ENCODE assay signal across 8 mouse cellular contexts in genomic region chrX:50590673-50591341, GRCm38 (mm10).
DNase-seq lines count a peak whose midpoint lies in the region; ATAC-seq and TF ChIP-seq lines count a peak whose summit lies in the region.

No protein-coding gene starts in this region.

- H3K4me2 ChIP-seq in forebrain, embryonic 13.5 days: 0 out of 2 replicates have a peak overlapping the region, but pooled peaks have one; percentile 4
- H3K4me2 ChIP-seq in hindbrain, postnatal 0 days (ENCODE audit: low read depth, low read length): peak overlapping the region; percentile 25; the same call in 1 of the 2 replicates

- H3K4me1 ChIP-seq in heart, adult 2 months (ENCODE audit: control insufficient read depth, insufficient read depth, low read length): no peaks in the 10 kb centered on the region
- peaks cover 0 to 6% of the 10 kb centered on the region in 2 experiments; a peak in 2 of 4 replicates for H3K4me1 ChIP-seq in MEL (ENCODE audit: control insufficient read depth in 1 of 2, insufficient read depth in 2 of 2, low read length in 2 of 2)
- no peaks in the 10 kb centered on the region for H3K4me1 ChIP-seq in forebrain, embryonic 13.5 days
- H3K4me1 ChIP-seq in hindbrain, postnatal 0 days (ENCODE audit: insufficient read depth, low read length): no peaks in the 10 kb centered on the region
- H3K4me1 ChIP-seq in midbrain, embryonic 10.5 days: no peaks in the 10 kb centered on the region

- H3K27ac ChIP-seq in heart, adult 2 months: peak overlapping the region; percentile 61
- no peak overlapping the region for H3K27ac ChIP-seq in MEL (ENCODE audit: control insufficient read depth, low read depth, low read length)
- H3K27ac ChIP-seq in forebrain, embryonic 13.5 days: no peak overlapping the region
- no peak overlapping the region for H3K27ac ChIP-seq in hindbrain, postnatal 0 days
- peak overlapping the region; percentile 73; the same call in 1 of the 2 replicates for H3K27ac ChIP-seq in midbrain, embryonic 10.5 days (replicated peaks)

- TF ChIP-seq RAD21 in MEL (IDR thresholded peaks at IDR 0.05; ENCODE audit: low read depth, low read length): no peak; the same call in none of the 2 replicates

- TF ChIP-seq EP300 in heart, adult 2 months (IDR thresholded peaks at IDR 0.05; ENCODE audit: insufficient read depth, low read depth, low read length): no peak
- TF ChIP-seq EP300 in MEL (IDR thresholded peaks at IDR 0.05; ENCODE audit: low read depth in 1 of 2, low read length in 2 of 2): no peak

- intact Hi-C loops in heart, adult 2 months (cut with DNase I): no loop called here

- H3K79me2 ChIP-seq in heart, adult 2 months (replicated peaks; ENCODE audit: control insufficient read depth, insufficient read depth, low read length): no peaks in the 10 kb centered on the region
- no peaks in the 10 kb centered on the region for H3K79me2 ChIP-seq in MEL (ENCODE audit: control insufficient read depth, insufficient read depth, low read length, poor library complexity)

- ATAC-seq in forebrain, embryonic 13.5 days: no peak
- ATAC-seq in hindbrain, postnatal 0 days: peak; percentile 53; the same call in 1 of the 2 replicates

- H3K9ac ChIP-seq in heart, adult 2 months (ENCODE audit: low read depth, low read length): no peak overlapping the region
- H3K9ac ChIP-seq in MEL (ENCODE audit: control insufficient read depth, low read depth, low read length, poor library complexity, severe bottlenecking): no peak overlapping the region
- H3K9ac ChIP-seq in forebrain, embryonic 13.5 days: no peak overlapping the region
- no peak overlapping the region for H3K9ac ChIP-seq in hindbrain, postnatal 0 days (replicated peaks; ENCODE audit: low read length)

- TF ChIP-seq CTCF in heart, adult 2 months (IDR thresholded peaks at IDR 0.05): peak; percentile 65
- TF ChIP-seq CTCF in MEL (IDR thresholded peaks at IDR 0.05 in 2 of 3, conservative IDR thresholded peaks at IDR 0.05 in 1 of 3; ENCODE audit: control insufficient read depth in 1 of 3, insufficient read depth in 1 of 3, low read depth in 2 of 3, low read length in 3 of 3, poor library complexity in 1 of 3, severe bottlenecking in 1 of 3): no peak
- TF ChIP-seq CTCF in hindbrain, postnatal 0 days (IDR thresholded peaks at IDR 0.05; ENCODE audit: low read depth): peak; percentile 62

- H3K36me3 ChIP-seq in heart, adult 2 months (ENCODE audit: control insufficient read depth, insufficient read depth, low read length): no peaks in the 10 kb centered on the region
- peaks cover 0 to 5% of the 10 kb centered on the region in 2 experiments; a peak in 3 of 4 replicates for H3K36me3 ChIP-seq in MEL (ENCODE audit: control insufficient read depth in 1 of 2, insufficient read depth in 2 of 2, low read length in 2 of 2)
- H3K36me3 ChIP-seq in forebrain, embryonic 13.5 days (ENCODE audit: poor library complexity, severe bottlenecking): peaks cover 19% of the 10 kb centered on the region
- H3K36me3 ChIP-seq in hindbrain, postnatal 0 days (ENCODE audit: insufficient read depth, low read length): no peaks in the 10 kb centered on the region
- peaks cover 47% of the 10 kb centered on the region for H3K36me3 ChIP-seq in midbrain, embryonic 10.5 days

- TF ChIP-seq POLR2A in heart, adult 2 months (IDR thresholded peaks at IDR 0.05; ENCODE audit: insufficient read depth, low read depth, low read length): no peak
- TF ChIP-seq POLR2A in MEL (IDR thresholded peaks at IDR 0.05; ENCODE audit: control insufficient read depth in 1 of 2, insufficient read depth in 1 of 2, low read depth in 1 of 2, low read length in 2 of 2, poor library complexity in 1 of 2): no peak

- DNase-seq in heart, adult 2 months: peak in 1 of 2 experiments; percentile 81
- no peak for DNase-seq in heart, adult 8-10 months (ENCODE audit: low spot score)
- DNase-seq in MEL (ENCODE audit: low read depth, low spot score): peak; percentile 10
- peak; percentile 77 for DNase-seq in hindbrain, postnatal 0 days (ENCODE audit: low spot score)
- peak; percentile 39 for DNase-seq in midbrain, embryonic 10.5 days (ENCODE audit: low spot score)
- no peak for DNase-seq in left cerebral cortex, adult 11 months (ENCODE audit: low spot score)
- no peak for DNase-seq in right cerebral cortex, postnatal 4 days

- H3K9me3 ChIP-seq in MEL (replicated peaks; ENCODE audit: insufficient read depth, low read length): no peaks in the 10 kb centered on the region
- H3K9me3 ChIP-seq in forebrain, embryonic 13.5 days (replicated peaks): no peaks in the 10 kb centered on the region
- no peaks in the 10 kb centered on the region for H3K9me3 ChIP-seq in hindbrain, postnatal 0 days (ENCODE audit: low read length)
- no peaks in the 10 kb centered on the region for H3K9me3 ChIP-seq in midbrain, embryonic 10.5 days (replicated peaks)

- peak overlapping the region; percentile 39; the same call in 1 of the 2 replicates for H3K4me3 ChIP-seq in heart, adult 2 months
- H3K4me3 ChIP-seq in MEL (ENCODE audit: control insufficient read depth in 1 of 2, insufficient read depth in 1 of 2, low read depth in 2 of 2, low read length in 2 of 2): no peak overlapping the region
- no peak overlapping the region for H3K4me3 ChIP-seq in forebrain, embryonic 13.5 days
- H3K4me3 ChIP-seq in hindbrain, postnatal 0 days (ENCODE audit: low read length): no peak overlapping the region
- H3K4me3 ChIP-seq in midbrain, embryonic 10.5 days: peak overlapping the region; percentile 33

- H3K27me3 ChIP-seq in heart, adult 2 months (ENCODE audit: control insufficient read depth, insufficient read depth, low read length): no peaks in the 10 kb centered on the region
- H3K27me3 ChIP-seq in MEL (ENCODE audit: control insufficient read depth in 1 of 2, insufficient read depth in 2 of 2, low read length in 2 of 2): no peaks in the 10 kb centered on the region
- H3K27me3 ChIP-seq in forebrain, embryonic 13.5 days: no peaks in the 10 kb centered on the region
- H3K27me3 ChIP-seq in hindbrain, postnatal 0 days (ENCODE audit: insufficient read depth, low read length): no peaks in the 10 kb centered on the region
- H3K27me3 ChIP-seq in midbrain, embryonic 10.5 days (ENCODE audit: low read depth, poor library complexity, severe bottlenecking): no peaks in the 10 kb centered on the region

- 71% methylated on average over 8 of the region's 8 CpGs for WGBS in heart, adult 2 months
- WGBS in forebrain, embryonic 13.5 days: 69% methylated on average over 8 of the region's 8 CpGs
- 54% methylated on average over 8 of the region's 8 CpGs for WGBS in hindbrain, postnatal 0 days
- 70% methylated on average over 8 of the region's 8 CpGs for WGBS in midbrain, embryonic 10.5 days

TF ChIP-seq in MEL, 35 proteins besides CTCF, POLR2A, EP300 and RAD21:
- TF ChIP-seq NRF1 (IDR thresholded peaks at IDR 0.05; ENCODE audit: insufficient read depth, low read depth, low read length, poor library complexity, severe bottlenecking): no peak

Comparison
In these comparisons a context has a peak if more than half of its experiments do, and no peak if none do; other contexts are left out.
1. DNase-seq: peak in MEL (single experiment), hindbrain, postnatal 0 days (single experiment) and midbrain, embryonic 10.5 days (single experiment); none in heart, adult 8-10 months (single experiment), left cerebral cortex, adult 11 months (single experiment) and right cerebral cortex, postnatal 4 days (single experiment).
2. H3K27ac ChIP-seq: peak in heart, adult 2 months (single experiment) and midbrain, embryonic 10.5 days (single experiment); none in MEL (single experiment), forebrain, embryonic 13.5 days (single experiment) and hindbrain, postnatal 0 days (single experiment).
3. H3K4me3 ChIP-seq: peak in heart, adult 2 months (single experiment) and midbrain, embryonic 10.5 days (single experiment); none in MEL (0 of 2), forebrain, embryonic 13.5 days (single experiment) and hindbrain, postnatal 0 days (single experiment).
4. CTCF ChIP-seq: peak in heart, adult 2 months (single experiment) and hindbrain, postnatal 0 days (single experiment); none in MEL (0 of 3).